Mouse (Mus musculus): Measurements from ENCODE around the gene Ifi203.
A peak's percentile ranks its signal among the peaks of the same experiment; 100 is the strongest.
"Not testable (repeated sequence)": the region's sequence is repeated elsewhere in the genome, so short reads cannot be mapped to it uniquely, and the experiment has no call there.

Ifi203 gene

DNA sequence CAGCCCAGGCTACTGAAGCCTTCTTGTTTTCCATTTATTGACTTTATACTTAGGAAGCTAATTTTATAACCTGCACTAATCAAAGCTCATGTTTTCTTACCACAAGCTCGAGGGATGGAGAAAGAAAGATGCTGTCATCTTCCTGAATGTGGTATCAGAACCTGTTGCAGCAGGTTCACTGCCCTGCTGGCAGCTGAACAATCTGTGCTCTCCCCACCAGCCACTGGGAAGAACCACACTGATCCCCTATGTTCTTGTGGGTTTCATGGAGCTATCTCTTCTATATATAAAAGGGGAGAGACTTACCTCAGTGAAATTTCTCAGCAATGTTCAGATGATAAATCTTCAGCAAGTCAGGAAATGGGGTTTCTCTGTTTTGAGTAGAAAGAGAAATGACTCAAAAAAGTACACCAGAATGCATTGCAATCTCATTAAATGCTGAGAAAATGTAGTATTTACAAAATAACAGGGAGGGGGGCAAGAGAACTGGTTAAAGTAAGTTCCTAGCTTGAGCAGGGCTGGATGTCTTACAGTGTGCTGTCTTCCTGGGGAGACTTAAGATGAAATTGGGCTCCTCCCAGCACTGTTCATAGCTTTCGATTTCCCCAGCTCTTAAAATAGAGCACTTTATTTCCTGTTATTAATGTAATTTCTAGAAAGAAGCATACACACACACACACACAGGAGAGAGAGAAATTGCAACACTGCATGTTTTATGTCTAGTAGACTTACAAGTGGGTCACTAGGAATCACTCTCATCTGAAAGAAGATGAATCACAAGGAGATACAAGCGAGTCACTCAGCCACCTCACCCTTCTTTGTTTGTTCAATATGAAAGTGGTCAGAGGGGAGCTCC, at the start of gene Ifi203, which contains the start of gene Mndal:
TSS of gene Ifi203 (minus strand) at position 749 of the 856 bp plus-strand sequence.
TSS of gene Mndal (minus strand) at position 568 of the 856 bp plus-strand sequence.
- DNase-seq (ENCODE audit: low spot score in 2 of 2): not testable (repeated sequence)

DNA sequence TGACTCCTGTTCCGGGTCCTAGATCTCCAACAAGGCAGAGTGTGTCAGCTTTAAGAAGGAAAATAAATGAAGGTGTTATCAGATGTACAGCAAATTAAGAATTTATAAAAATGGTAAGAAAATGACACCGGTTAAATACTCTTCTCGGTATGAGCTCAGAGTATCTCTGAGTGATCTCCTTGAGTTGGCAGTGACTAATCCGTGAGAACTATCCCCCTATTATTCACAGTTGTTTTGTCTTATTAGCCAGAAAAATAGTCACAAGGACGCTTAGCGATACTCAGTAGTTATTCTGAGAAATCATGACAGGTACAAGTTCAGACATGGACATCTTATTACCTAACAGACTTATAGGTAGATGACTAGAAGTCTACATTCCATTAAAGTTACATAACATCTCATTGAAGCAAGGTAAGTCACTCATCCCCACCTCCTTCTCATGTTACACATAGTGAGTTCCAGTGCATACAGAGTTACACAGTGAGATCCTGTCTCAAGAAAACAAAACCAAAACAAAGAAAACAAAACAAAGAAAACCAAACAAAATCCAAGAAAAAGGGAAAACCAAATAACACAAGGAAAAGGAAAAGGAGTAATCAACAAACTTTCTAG, 40.3 kb upstream of the Ifi203 start, which contains the start of gene Ifi202b:
TSS of gene Ifi202b (minus strand) at position 51 of the 612 bp plus-strand sequence.
- DNase-seq (ENCODE audit: low spot score in 2 of 2): not testable (repeated sequence)

DNA sequence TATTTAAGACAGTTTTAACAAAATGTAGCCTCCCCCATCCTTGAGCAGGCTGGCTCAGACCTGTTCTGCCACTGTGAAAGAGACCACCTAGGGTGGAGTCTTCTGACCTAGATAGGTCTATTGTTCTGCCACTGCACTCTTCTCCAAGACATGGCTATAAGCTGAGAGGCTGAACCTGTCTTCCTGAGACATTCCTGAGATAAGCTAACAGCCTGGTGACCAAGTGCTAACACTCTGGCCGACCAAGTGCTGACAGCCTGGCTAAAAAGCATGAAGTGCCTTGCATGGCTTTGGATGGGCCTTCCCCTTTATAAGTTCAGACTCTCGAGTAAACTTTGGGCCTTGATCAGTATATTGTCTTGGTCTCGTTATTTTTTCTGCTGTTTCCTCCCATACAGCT, 38.6 kb upstream of the Ifi203 start:
- not testable (repeated sequence) for DNase-seq (ENCODE audit: low spot score in 2 of 2)

DNA sequence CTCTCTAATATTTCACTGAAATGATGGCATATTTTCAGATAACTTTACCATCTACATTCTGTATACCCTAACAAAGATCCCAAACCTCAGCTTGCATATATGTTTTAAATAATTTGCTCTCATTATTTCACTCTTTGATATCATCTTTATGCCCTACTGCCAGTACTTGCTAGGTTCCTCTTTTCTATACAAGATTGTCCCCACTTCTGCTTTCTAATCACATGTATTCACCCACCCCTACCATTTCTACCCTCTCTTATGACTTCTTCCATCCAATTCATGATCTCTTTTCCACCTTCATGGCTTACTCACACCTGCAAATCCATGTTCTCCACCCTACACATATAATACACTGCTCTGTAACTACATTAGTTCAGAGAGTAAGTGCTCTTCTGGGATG, 35.1 kb upstream of the Ifi203 start:
- DNase-seq (ENCODE audit: low spot score in 2 of 2): no peak

GRCm38 (mm10) chr1:173973111-173973510, 30.6 kb upstream of the Ifi203 start:
- DNase-seq (ENCODE audit: low spot score in 2 of 2): no peak

DNA sequence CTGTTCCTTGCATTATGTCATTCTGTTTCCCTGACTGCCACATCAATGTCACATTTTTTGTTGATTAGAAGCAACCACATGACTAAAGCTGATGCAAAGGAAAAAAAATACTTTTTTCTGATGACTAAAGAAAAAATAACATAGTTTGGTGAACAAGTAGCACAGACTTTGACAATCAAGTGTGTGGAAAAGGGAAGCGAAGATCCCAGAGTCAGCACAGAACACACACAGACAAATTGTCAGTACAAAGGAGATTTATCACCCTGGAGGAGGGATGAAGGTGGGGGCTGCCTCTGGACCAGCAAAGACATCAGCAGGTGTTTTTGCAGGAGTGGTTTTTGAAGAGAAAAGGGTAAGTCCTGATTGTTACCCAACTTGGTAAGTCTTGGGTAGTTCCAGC, 19.0 kb upstream of the Ifi203 start:
- not testable (repeated sequence) for DNase-seq (ENCODE audit: low spot score in 2 of 2)

DNA sequence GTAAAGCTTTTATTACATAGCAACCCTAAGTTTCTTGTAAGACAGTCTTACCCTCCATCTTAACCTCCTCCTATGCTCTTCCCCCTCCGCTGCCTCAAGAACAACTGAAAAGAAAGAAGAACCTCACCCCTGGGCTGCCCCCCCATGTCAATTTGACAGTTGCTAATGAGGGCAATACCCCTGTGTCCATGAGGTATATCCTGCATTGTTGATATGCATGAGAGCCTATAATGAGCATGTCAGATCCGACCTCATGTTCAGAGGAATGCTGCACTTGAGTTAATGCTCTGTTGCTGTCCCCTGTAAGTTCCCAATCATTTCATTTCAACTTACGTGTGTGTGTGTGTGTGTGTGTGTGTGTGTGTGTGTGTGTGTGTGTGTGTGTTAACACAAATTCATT, 17.5 kb upstream of the Ifi203 start:
- DNase-seq (ENCODE audit: low spot score in 2 of 2): not testable (repeated sequence)

DNA sequence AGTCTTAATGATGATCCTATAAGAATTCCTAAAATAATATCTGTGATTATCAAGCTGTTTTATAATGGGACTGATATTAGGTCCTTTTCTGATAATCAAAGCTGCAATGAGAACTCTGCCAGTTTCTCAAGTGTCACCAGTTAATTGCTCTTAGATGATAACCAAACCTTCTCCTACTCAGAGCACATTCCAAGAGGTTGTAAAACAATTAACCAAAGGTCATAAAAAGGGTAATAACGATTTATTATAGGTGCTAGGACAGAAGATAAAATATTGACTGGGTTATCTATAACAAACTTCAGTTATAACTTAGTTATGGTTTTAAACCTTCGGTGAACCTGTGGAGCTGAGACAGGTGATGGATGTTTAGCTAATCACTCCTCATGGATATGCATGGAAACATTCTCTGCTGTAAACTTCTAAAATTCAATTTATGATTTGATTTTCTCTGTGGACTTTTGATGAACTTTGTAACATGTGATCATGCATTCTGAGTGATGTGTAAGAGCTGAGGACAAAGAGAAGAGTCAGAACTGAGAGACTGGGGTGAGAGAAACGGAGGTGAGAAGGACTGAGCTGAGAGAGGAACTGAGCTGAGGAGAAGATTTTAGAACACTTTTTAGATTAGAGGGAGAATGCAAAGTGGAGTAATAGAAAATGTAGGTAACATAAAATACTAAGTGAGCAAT, 13.5 kb upstream of the Ifi203 start:
- not testable (repeated sequence) for DNase-seq (ENCODE audit: low spot score in 2 of 2)

DNA sequence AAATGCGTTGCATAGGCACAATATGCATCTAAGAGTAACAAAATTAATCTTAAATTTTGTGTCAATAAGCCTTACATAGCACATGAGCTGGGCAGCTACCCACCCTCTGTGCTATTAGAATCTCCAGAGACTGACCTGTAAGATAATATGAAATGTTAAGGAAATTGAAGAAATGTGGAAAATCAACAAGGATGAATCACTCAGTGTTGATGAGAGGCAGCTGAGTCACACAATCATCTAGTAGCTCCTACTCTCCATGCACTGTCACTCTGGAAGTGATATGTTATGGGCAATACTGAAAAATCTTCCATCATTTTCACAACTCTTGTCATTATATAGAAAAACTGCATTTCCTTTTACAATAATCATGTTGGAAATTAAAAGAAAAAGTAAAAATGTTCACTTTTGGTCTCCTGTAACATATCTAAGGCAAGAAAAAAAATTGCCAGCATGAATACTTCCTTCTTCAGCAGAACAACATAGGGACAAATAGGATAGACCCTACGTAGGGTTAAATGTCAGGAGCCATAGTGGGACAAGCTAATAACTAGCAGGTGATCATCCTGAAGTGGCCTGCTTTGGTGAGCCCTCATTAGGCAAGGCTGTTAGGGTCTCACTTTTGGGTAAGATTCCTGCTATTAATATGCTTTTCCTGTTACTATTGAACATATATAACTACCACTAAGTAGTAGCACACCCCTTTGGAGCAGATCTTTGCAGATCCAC, 12.8 kb upstream of the Ifi203 start:
- no peak for DNase-seq (ENCODE audit: low spot score in 2 of 2)

DNA sequence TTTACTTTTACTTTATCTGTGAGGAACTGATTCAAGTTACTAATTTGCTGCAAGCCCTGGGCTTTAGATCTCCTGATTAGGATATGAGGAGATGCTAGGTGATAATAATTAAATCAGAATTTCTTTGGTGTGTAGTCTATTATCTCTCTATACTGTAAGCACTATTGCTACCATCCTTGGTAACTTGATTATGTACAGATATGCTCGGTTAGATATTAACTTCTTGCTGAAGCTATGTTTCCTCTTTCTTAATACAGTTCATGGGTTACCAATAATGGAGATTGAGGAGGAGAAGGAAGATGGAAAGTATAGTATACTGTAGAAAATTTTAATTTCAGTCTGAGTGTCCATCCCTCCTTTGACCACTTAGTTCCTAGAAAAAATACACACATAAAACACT, 11.1 kb upstream of the Ifi203 start:
- no peak for DNase-seq (ENCODE audit: low spot score in 2 of 2)

DNA sequence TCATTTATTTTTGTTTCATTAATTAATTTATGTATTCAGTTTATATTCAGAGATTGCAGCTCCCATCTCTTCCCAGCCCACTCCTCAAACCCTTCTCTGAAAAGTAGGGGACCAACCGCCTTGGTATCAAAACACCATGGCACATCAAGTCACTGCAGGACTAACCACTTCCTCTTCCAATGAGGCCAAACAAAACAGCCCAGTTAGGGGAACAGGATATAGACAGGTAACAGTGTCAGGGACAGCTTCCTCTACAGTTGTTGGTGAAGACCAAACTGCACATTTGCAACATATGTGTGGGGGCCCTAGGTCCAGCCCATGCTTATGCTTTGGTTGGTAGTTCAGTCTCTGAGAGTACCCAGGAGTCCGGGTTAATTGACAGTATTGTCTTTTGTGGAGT, 6.6 kb upstream of the Ifi203 start:
- peak; percentile 3 to 7 for DNase-seq (ENCODE audit: low spot score in 2 of 2)

- DNase-seq (ENCODE audit: low spot score in 2 of 2): not testable (repeated sequence)
These were observed 251 bp upstream of the Ifi203 start for GRCm38 (mm10) chr1:173942780-173943066.

DNA sequence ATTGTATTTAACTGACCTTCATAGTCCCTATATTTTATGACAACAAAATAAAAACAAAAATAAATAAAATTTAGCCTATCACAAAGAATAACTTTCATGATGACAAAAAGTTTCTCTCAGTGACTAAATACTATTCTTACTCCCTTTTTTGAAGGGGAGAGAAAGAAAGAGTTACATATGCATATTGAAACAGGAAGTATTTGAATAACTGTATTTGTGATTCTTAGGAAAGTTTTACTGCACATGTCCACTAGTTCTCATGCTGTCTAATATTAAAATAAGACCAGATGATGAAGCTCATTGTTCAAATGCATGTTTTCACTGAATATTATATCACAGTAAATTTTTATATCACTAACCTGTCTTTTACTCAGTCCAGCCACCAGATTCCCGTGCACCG, 950 bp downstream of the Ifi203 start:
- DNase-seq (ENCODE audit: low spot score in 2 of 2): not testable (repeated sequence)

GRCm38 (mm10) chr1:173919279-173919678, 23.2 kb downstream of the Ifi203 start:
- not testable (repeated sequence) for DNase-seq (ENCODE audit: low spot score in 2 of 2)

DNA sequence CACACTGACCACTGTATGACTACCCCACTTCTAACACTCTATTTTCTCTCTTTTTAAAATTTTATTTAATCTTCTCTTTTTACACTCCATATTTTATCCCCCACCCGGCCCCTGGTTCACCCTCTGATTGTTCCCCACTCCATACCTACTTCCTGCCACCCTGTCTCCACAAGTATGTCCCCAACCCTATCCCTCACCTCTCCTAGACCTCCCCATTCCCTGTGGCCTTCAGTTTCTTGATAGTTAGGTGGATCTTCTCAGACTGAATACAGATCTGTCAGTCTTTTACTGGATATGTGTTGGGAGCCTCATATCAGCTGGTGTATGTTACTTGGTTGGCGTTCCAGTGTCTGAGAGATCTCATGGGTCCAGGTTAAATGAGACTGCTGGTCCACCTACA, 27.9 kb downstream of the Ifi203 start:
- no peak for DNase-seq (ENCODE audit: low spot score in 2 of 2)

- not testable (repeated sequence) for DNase-seq (ENCODE audit: low spot score in 2 of 2)
These were observed 29.1 kb downstream of the Ifi203 start for GRCm38 (mm10) chr1:173913256-173913791.

DNA sequence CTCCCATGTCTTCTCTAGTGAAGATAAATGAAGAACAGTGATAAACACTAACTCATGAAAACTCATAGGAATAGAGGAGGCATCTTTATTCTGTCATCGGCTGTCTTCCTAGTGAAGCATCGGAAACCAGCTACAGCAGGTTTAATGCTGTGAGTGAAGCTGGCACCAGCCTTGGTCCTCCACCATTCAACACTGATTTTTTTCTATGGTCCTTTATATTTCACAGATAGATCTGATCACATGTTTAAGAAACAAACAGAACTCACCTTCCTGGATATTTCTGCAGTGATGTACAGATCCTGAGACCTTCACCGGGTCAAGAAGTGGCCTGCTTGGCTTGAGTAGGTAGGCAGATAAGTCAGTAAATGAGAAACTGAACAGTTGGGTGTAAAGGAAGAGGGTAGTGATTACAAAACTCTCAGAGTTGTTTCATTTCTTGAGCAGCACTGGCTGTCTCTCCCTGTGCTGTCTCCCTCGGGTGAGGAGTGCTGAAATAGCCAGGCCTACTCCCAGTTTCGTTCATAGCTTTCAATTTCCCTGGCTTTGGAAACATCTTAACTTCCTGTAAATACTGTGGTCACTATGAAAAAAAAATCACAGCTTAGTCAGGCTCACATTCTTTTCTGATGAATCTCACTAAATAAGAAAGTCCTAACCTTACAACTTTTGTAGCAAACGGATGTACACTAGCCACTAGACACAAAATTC, 29.8 kb downstream of the Ifi203 start, which contains the start of gene Ifi211:
TSS of gene Ifi211 (minus strand) at position 499 of the 708 bp plus-strand sequence.
- DNase-seq (ENCODE audit: low spot score in 2 of 2): not testable (repeated sequence)

DNA sequence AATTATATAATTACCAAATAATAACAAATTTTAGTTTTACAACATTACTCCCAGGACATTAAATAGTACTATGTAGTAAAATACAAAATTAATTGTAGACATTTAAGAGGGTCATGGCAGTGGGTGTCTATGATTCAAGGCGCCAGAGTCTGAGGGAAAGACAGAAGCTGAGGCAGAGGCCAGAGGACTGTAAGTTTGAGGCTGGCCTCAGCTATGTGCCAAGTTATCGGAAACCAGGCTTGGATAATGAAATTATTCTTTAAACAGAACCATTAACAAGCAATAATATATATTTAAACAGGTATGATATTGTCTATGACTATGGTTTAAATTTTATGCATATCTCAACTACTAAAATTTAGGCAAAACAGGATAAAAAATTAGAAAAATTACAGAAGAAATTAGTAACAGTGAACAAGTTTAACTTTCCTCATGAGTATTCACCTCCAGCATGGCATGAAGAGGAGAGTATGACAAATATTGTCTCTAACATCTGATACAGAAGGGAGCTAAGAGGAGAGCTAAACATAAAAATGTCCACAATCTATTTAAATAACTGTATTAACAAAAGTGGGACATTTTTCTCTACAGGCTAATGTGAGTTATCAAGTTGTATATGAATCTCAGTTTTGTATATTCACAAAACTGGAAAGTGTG, 30.5 kb downstream of the Ifi203 start:
- DNase-seq (ENCODE audit: low spot score in 2 of 2): no peak

DNA sequence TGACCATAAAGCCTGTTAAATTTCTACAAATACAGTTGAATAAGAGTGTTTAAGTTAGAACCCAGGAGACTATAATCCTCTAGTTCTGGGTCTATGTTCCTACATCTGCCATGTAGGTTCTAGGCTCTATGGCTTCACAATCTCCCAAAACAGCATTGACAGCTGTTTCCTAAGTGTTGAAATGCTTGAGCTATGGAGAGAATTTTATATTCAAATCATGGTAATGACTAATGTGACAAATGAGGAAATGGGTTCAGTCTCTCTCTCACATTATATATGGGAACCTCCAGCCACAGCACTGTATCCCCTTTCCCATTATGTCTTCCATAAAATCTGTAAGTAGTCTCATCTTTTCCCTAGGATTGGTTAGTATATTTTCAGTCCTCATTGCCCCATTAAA, 34.1 kb downstream of the Ifi203 start:
- not testable (repeated sequence) for DNase-seq (ENCODE audit: low spot score in 2 of 2)

- not testable (repeated sequence) for DNase-seq (ENCODE audit: low spot score in 2 of 2)
These were observed 36.6 kb downstream of the Ifi203 start for GRCm38 (mm10) chr1:173905885-173906284.

Measured in thymus, postnatal 10 days (tissue).